Mouse (Mus musculus): Measurements from ENCODE around the gene Ier2. TPM values are rescaled to one million over a fixed set of nuclear protein-coding genes. Genes with fewer than 3 reads are reported as not detected.

The Ier2 gene
- polyA plus RNA-seq, 1 experiment from 2014 or later: 75.5 TPM

GRCm38 (mm10) chr8:84660819-84661457 is 1.7 kb downstream of the Ier2 start:
- Histone ChIP-seq H3K4me2 (ENCODE audit: low read length) (peak overlapping the region; percentile 77), H3K9ac (ENCODE audit: low read length) (peak overlapping the region; percentile 94), H3K9me3 (ENCODE audit: control insufficient read depth, low read length) (no peaks in the 10 kb centered on the region), H3K36me3 (ENCODE audit: control insufficient read depth, insufficient read depth, low read length) (no peaks in the 10 kb centered on the region), H3K4me1 (replicated peaks; ENCODE audit: control insufficient read depth, insufficient read depth, low read length) (peaks cover 50% of the 10 kb centered on the region), H3K27me3 (replicated peaks; ENCODE audit: control insufficient read depth, insufficient read depth, low read length) (no peaks in the 10 kb centered on the region), H3K27ac (ENCODE audit: low read depth) (peak overlapping the region; percentile 99), H3K4me3 (ENCODE audit: low read depth, low read length) (peak overlapping the region; percentile 96)
- 1% methylated on average over 20 of the region's 20 CpGs for WGBS
- ATAC-seq (replicated peaks; ENCODE audit: low FRiP score, low TSS enrichment, low read depth): no peak
- DNase-seq (ENCODE audit: low spot score): peak; percentile 70

GRCm38 (mm10) chr8:84659936-84660818 is 2.5 kb downstream of the Ier2 start:
- peaks cover 50% of the 10 kb centered on the region for H3K4me1 ChIP-seq (replicated peaks; ENCODE audit: control insufficient read depth, insufficient read depth, low read length)

GRCm38 (mm10) chr8:84658951-84659350 is 3.7 kb downstream of the Ier2 start:
- Histone ChIP-seq H3K27ac (ENCODE audit: low read depth) (peak overlapping the region; percentile 99; the same call in 1 of the 2 replicates), H3K36me3 (ENCODE audit: control insufficient read depth, insufficient read depth, low read length) (no peaks in the 10 kb centered on the region), H3K9me3 (ENCODE audit: control insufficient read depth, low read length) (no peaks in the 10 kb centered on the region), H3K4me1 (replicated peaks; ENCODE audit: control insufficient read depth, insufficient read depth, low read length) (peaks cover 57% of the 10 kb centered on the region), H3K27me3 (replicated peaks; ENCODE audit: control insufficient read depth, insufficient read depth, low read length) (no peaks in the 10 kb centered on the region), H3K4me3 (ENCODE audit: low read depth, low read length) (no peak overlapping the region), H3K9ac (ENCODE audit: low read length) (no peak overlapping the region), H3K4me2 (ENCODE audit: low read length) (peak overlapping the region; percentile 77; the same call in 1 of the 2 replicates)
- ATAC-seq (replicated peaks; ENCODE audit: low FRiP score, low TSS enrichment, low read depth) (no peak), DNase-seq (ENCODE audit: low spot score) (no peak)
- 41% methylated on average over 1 of the region's 1 CpGs for WGBS

More at GRCm38 (mm10) chr8:84659936-84660818, 2.5 kb downstream of the Ier2 start:
- Histone ChIP-seq H3K9me3 (ENCODE audit: control insufficient read depth, low read length) (no peaks in the 10 kb centered on the region), H3K27ac (ENCODE audit: low read depth) (peak overlapping the region; percentile 99), H3K27me3 (replicated peaks; ENCODE audit: control insufficient read depth, insufficient read depth, low read length) (no peaks in the 10 kb centered on the region), H3K9ac (ENCODE audit: low read length) (peak overlapping the region; percentile 94), H3K4me2 (ENCODE audit: low read length) (peak overlapping the region; percentile 77), H3K36me3 (ENCODE audit: control insufficient read depth, insufficient read depth, low read length) (no peaks in the 10 kb centered on the region), H3K4me3 (ENCODE audit: low read depth, low read length) (peak overlapping the region; percentile 96)
- WGBS: 3% methylated on average over 33 of the region's 33 CpGs
- peak; percentile 85 for DNase-seq (ENCODE audit: low spot score)
- no peak for ATAC-seq (replicated peaks; ENCODE audit: low FRiP score, low TSS enrichment, low read depth)

GRCm38 (mm10) chr8:84657680-84658079 is 5.0 kb downstream of the Ier2 start:
- peak overlapping the region; percentile 99 for H3K27ac ChIP-seq (ENCODE audit: low read depth)
- no peaks in the 10 kb centered on the region for H3K36me3 ChIP-seq (ENCODE audit: control insufficient read depth, insufficient read depth, low read length)
- H3K9me3 ChIP-seq (ENCODE audit: control insufficient read depth, low read length): no peaks in the 10 kb centered on the region
- peak overlapping the region; percentile 87 for H3K4me2 ChIP-seq (ENCODE audit: low read length)
- ATAC-seq (replicated peaks; ENCODE audit: low FRiP score, low TSS enrichment, low read depth): no peak
- H3K4me3 ChIP-seq (ENCODE audit: low read depth, low read length): no peak overlapping the region
- no peak for DNase-seq (ENCODE audit: low spot score)
- H3K4me1 ChIP-seq (replicated peaks; ENCODE audit: control insufficient read depth, insufficient read depth, low read length): peaks cover 56% of the 10 kb centered on the region
- WGBS: 34% methylated on average over 4 of the region's 4 CpGs
- no peak overlapping the region for H3K9ac ChIP-seq (ENCODE audit: low read length)
- H3K27me3 ChIP-seq (replicated peaks; ENCODE audit: control insufficient read depth, insufficient read depth, low read length): no peaks in the 10 kb centered on the region

- DNase-seq (ENCODE audit: low spot score) (no peak), ATAC-seq (replicated peaks; ENCODE audit: low FRiP score, low TSS enrichment, low read depth) (0 out of 2 replicates have a peak, but pooled peaks have one; percentile 1)
- Histone ChIP-seq H3K27me3 (replicated peaks; ENCODE audit: control insufficient read depth, insufficient read depth, low read length) (no peaks in the 10 kb centered on the region), H3K4me2 (ENCODE audit: low read length) (peak overlapping the region; percentile 87), H3K4me1 (replicated peaks; ENCODE audit: control insufficient read depth, insufficient read depth, low read length) (peaks cover 56% of the 10 kb centered on the region), H3K27ac (ENCODE audit: low read depth) (peak overlapping the region; percentile 99), H3K9me3 (ENCODE audit: control insufficient read depth, low read length) (no peaks in the 10 kb centered on the region), H3K9ac (ENCODE audit: low read length) (peak overlapping the region; percentile 71; the same call in 1 of the 2 replicates), H3K36me3 (ENCODE audit: control insufficient read depth, insufficient read depth, low read length) (no peaks in the 10 kb centered on the region), H3K4me3 (ENCODE audit: low read depth, low read length) (peak overlapping the region; percentile 52; the same call in 1 of the 2 replicates)
Observed at GRCm38 (mm10) chr8:84657203-84657602, 5.4 kb downstream of the Ier2 start.

GRCm38 (mm10) chr8:84656641-84657126 is 6.0 kb downstream of the Ier2 start:
- Histone ChIP-seq H3K36me3 (ENCODE audit: control insufficient read depth, insufficient read depth, low read length) (no peaks in the 10 kb centered on the region), H3K9me3 (ENCODE audit: control insufficient read depth, low read length) (no peaks in the 10 kb centered on the region), H3K4me1 (replicated peaks; ENCODE audit: control insufficient read depth, insufficient read depth, low read length) (peaks cover 56% of the 10 kb centered on the region), H3K4me2 (ENCODE audit: low read length) (peak overlapping the region; percentile 87), H3K27me3 (replicated peaks; ENCODE audit: control insufficient read depth, insufficient read depth, low read length) (no peaks in the 10 kb centered on the region), H3K27ac (ENCODE audit: low read depth) (peak overlapping the region; percentile 99), H3K4me3 (ENCODE audit: low read depth, low read length) (peak overlapping the region; percentile 52), H3K9ac (ENCODE audit: low read length) (peak overlapping the region; percentile 71)
- DNase-seq (ENCODE audit: low spot score) (peak; percentile 87), ATAC-seq (replicated peaks; ENCODE audit: low FRiP score, low TSS enrichment, low read depth) (peak; percentile 59)
- WGBS: under 1% methylated on average over 23 of the region's 23 CpGs

- WGBS: under 1% methylated on average over 10 of the region's 10 CpGs
- no peaks in the 10 kb centered on the region for H3K9me3 ChIP-seq (ENCODE audit: control insufficient read depth, low read length)
- H3K4me3 ChIP-seq (ENCODE audit: low read depth, low read length): peak overlapping the region; percentile 52
- ATAC-seq (replicated peaks; ENCODE audit: low FRiP score, low TSS enrichment, low read depth): no peak; the same call in 1 of the 2 replicates
- peaks cover 56% of the 10 kb centered on the region for H3K4me1 ChIP-seq (replicated peaks; ENCODE audit: control insufficient read depth, insufficient read depth, low read length)
- H3K4me2 ChIP-seq (ENCODE audit: low read length): peak overlapping the region; percentile 87
- no peak for DNase-seq (ENCODE audit: low spot score)
- peak overlapping the region; percentile 99 for H3K27ac ChIP-seq (ENCODE audit: low read depth)
- H3K36me3 ChIP-seq (ENCODE audit: control insufficient read depth, insufficient read depth, low read length): no peaks in the 10 kb centered on the region
- H3K9ac ChIP-seq (ENCODE audit: low read length): peak overlapping the region; percentile 71
- H3K27me3 ChIP-seq (replicated peaks; ENCODE audit: control insufficient read depth, insufficient read depth, low read length): no peaks in the 10 kb centered on the region
Observed at GRCm38 (mm10) chr8:84656191-84656525, 6.5 kb downstream of the Ier2 start.

- ATAC-seq (replicated peaks; ENCODE audit: low FRiP score, low TSS enrichment, low read depth) (peak; percentile 71), DNase-seq (ENCODE audit: low spot score) (peak; percentile 81)
- peak overlapping the region; percentile 52 for H3K4me3 ChIP-seq (ENCODE audit: low read depth, low read length)
- H3K9ac ChIP-seq (ENCODE audit: low read length): peak overlapping the region; percentile 71
- H3K36me3 ChIP-seq (ENCODE audit: control insufficient read depth, insufficient read depth, low read length): no peaks in the 10 kb centered on the region
- peak overlapping the region; percentile 87 for H3K4me2 ChIP-seq (ENCODE audit: low read length)
- peak overlapping the region; percentile 99 for H3K27ac ChIP-seq (ENCODE audit: low read depth)
- no peaks in the 10 kb centered on the region for H3K27me3 ChIP-seq (replicated peaks; ENCODE audit: control insufficient read depth, insufficient read depth, low read length)
- H3K9me3 ChIP-seq (ENCODE audit: control insufficient read depth, low read length): no peaks in the 10 kb centered on the region
- peaks cover 53% of the 10 kb centered on the region for H3K4me1 ChIP-seq (replicated peaks; ENCODE audit: control insufficient read depth, insufficient read depth, low read length)
- 2% methylated on average over 15 of the region's 15 CpGs for WGBS
Observed at GRCm38 (mm10) chr8:84655336-84656190, 7.1 kb downstream of the Ier2 start.
